Mouse (Mus musculus) thymus, postnatal 0 days (tissue): ENCODE measurements around the gene Aldh5a1. TPM values are rescaled to one million over a fixed set of nuclear protein-coding genes. Genes with fewer than 3 reads are reported as not detected.
A peak's percentile ranks its signal among the peaks of the same experiment; 100 is the strongest.
"Not testable (repeated sequence)": the region's sequence is repeated elsewhere in the genome, so short reads cannot be mapped to it uniquely, and the experiment has no call there.

Source experiments
- DNase-seq: peaks from one replicate; pipeline ENCODE4 v3.0.0-alpha.2; 2015; ENCODE audit warnings: low spot score
- polyA plus RNA-seq: library from polyadenylated mRNA; unstranded; fragments of >200 nt; fragmentation: Nextera tagmentation; extraction: Ambion mirVana; gene quantifications from 2 replicates; pipeline ENCODE4 v1.2.1, GENCODE M21; 2015

The Aldh5a1 gene
- 1.2 and 1.3 TPM in 2 replicates for polyA plus RNA-seq

DNA sequence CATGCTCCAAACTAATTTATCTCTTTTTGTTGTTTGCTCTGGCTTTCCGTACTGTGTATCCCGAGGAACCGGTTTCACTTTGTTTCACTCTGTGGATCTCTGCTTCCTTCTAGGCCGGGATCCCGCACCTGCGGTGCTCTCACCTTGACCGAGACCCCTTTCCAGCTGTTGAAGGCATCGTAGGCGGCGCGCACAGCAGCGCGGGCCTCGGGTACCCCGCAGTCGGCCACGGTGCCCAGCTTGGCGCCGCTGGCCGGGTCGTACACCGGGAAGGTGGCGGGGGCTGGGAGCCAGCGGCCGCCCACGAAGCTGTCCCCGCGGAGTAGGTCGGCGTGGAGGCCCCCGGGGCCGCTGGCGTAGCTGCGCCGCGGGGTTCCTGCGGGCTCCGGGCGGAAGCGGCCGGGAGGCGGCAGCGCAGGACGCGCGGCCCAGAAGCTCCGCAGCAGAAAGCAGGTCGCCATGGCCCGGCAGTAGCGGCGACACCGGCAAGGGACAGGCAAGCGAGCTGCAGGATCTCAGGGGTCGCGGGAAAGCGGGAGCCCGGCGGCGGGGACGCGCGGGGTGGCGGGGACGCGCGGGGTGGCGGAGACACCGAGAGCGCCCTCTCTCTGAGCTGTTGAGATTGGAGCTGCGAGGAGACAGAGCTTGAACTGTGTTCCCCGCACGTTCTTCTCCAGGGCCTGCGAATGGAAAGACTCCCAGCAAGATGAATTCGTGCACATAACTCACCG lies at the start of gene Aldh5a1:
Gene Aldh5a1 (minus strand): TSS at position 554 of the 731 bp plus-strand sequence.
- peak; percentile 52 for DNase-seq

- no peak for DNase-seq
Measured at GRCm38 (mm10) chr13:24985435-24985834, 48.0 kb upstream of the Aldh5a1 start.

DNA sequence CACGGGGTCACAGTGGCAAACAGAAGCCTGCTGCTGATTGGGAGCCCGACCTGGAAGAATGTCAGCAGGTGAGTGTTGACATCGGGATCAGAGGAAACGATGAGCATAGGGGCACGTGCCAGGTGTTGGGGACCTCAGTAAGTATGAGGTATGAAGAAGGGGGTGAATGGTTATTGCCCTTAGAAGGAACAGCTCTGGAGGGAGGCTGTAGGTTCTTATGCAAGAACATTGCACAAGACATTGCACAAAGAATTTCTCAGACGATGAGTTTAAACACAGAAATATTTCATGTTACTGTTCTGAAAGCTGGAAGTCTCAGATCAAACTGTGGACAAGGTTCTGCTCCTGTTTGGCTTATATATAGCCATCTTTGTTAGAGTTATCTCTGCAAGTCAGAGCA lies 43.6 kb upstream of the Aldh5a1 start:
- no peak for DNase-seq

- DNase-seq = no peak
Measured at GRCm38 (mm10) chr13:24977820-24978342, 40.4 kb upstream of the Aldh5a1 start.

- DNase-seq = no peak
Measured at GRCm38 (mm10) chr13:24976384-24976783, 38.9 kb upstream of the Aldh5a1 start.

DNA sequence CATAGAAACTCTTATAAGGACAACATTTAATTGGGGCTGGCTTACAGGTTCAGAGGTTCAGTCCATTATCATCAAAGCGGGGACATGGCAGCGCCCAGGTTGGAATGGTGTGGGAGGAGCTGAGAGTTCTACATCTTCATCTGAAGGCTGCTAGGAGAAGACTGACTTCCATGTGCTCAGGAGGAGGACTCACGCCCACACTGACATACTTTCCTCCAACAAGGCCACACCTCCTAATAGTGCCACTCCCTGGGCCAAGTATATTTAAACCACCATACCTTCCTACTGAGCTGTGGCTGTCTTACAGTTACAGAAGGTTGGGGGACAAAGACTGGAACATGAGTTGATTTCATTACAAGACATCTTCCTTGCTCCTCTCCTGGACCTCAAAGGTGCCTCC lies 34.3 kb upstream of the Aldh5a1 start:
- DNase-seq = not testable (repeated sequence)

- DNase-seq = no peak
Measured at GRCm38 (mm10) chr13:24965846-24966201, 28.4 kb upstream of the Aldh5a1 start.

- DNase-seq = peak; percentile 31
Measured at GRCm38 (mm10) chr13:24965130-24965845, 27.8 kb upstream of the Aldh5a1 start.

- DNase-seq = no peak
Measured at GRCm38 (mm10) chr13:24962119-24962518, 24.7 kb upstream of the Aldh5a1 start.

DNA sequence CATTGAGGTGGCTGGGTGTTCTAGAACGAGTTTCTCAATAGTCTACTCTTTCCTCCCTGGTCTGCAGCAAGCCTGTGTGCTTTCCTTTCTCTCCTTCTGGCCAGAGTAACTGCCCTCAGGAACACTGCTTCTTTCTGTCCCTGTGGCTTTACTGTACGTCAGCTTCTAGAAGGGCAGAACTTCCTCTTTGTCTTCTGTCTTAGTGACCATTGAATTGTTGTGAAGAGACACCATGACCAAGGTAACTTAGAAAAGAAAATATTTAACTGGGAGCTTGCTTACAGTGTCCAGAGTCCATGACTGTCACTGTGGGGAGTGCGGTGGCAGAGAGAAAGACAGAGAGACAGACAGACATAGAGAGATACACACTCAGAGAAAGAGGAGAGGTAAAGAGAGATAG lies 22.6 kb upstream of the Aldh5a1 start:
- no peak for DNase-seq

DNA sequence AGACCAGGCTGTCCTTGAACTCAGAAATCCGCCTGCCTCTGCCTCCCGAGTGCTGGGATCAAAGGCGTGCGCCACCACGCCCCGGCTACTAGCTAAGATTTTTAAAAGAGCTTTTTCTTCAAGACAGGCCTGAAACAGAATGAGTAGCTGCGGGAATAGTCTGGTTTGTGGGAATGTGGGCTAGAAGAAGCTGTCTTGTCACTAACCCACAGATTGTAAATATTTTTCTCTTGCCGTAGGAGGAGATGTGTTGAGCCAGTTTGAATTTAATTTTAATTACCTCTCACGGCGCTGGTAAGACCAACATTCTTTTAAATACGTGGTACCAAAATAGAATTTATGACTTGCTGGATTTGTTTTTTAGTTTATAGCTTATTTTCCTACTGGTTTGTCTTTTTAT lies 21.2 kb upstream of the Aldh5a1 start:
- no peak for DNase-seq

- DNase-seq = no peak
Measured at GRCm38 (mm10) chr13:24955500-24955899, 18.0 kb upstream of the Aldh5a1 start.

DNA sequence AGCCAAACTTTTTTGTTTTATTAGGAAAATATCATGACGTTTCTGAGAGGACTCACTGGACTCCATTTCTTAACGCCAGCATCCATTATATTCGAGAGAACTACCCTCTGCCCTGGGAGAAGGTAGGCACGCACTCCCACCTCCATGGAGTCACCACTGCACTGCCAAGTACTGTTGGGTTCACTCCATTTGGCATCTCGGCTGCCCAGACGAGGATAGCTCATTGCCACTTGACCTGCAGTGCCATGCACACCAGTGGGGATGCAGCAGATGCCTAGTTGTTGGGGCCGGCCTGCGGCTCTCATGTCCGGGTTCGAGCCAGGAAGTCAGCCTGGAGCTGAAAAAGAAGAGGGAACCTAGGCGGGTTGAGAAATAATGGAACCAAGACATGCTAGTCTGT lies 17.6 kb upstream of the Aldh5a1 start:
- no peak for DNase-seq

GRCm38 (mm10) chr13:24952659-24953058 lies 15.2 kb upstream of the Aldh5a1 start:
- no peak for DNase-seq

DNA sequence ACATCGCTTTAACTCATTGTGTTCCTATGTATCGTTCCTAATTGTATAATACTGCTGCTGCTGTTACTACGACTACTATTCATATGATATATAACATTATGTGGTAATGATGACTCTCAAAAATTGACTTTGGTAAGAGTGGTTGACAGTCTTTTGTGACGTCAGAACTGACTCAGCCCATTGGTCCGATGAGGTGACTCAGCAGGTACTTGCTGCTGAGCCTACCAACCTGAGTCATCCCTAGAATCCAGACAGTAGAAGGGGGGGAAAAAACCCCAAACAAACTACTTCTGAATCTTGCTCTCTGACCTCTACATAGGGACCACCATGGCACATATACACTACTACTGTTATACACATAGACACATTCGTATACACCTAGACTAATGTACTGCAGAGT lies 11.4 kb upstream of the Aldh5a1 start:
- DNase-seq = no peak

- DNase-seq = no peak
Measured at GRCm38 (mm10) chr13:24947158-24947557, 9.7 kb upstream of the Aldh5a1 start.

- no peak for DNase-seq
Measured at GRCm38 (mm10) chr13:24945567-24945966, 8.1 kb upstream of the Aldh5a1 start.

DNA sequence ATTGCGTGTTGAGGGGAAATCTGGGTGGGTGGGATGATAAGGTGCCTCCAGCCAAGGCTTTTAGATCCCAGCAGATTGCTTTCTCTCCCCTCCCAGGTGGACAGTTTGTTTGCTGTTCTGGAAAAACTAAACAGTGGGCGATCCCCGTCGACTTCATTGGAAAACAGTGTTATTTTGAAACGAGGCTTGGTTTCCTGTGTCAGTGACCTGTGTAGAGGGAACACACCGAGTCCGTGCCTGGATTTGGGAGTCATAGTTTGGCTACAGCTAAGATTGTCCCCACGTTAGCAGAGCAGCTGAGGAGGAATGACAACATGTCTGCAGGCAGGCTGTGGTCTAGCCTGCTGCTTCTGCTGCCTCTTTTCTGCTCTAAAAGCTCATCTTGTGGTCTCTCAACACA lies 5.8 kb upstream of the Aldh5a1 start:
- no peak for DNase-seq

DNA sequence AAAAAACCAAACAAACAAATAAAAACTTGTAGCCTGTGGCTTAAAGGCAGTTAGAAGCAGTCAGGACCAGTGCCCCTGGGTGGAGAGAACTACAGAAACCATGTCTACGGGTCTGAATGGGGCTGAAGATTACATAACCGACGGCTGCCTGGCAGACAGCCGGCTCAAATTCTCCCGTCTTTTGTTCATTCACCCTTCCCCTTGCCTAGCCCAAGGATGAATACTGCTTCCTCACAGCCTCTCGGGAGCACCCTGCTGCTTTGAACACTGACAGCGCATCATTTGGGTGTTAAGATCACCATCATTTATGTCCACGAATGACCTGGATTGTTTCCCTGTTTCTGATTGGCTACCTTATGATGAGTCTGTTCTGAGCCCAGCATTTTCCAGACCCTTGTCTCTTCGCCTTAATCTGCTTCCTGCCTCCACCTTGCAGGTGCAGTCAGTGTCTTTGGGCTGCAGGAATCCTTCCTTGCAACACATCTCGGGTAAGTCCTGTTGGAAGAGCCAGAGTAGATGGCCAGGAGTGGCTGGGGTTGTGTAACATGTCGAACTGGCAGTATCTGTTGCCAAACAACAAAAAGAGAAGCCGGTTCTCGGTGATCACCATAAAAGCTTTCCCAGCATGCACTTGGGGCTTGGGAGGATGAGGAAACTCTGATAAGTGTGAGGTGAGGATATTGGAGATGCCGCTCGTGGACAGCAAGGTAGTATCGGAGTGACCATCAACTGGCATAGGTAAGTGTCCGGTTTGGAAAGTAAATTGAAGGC lies 5.2 kb upstream of the Aldh5a1 start, which contains the start of gene Gpld1:
Gene Gpld1 (plus strand): TSS at position 641 of the 771 bp plus-strand sequence.
- no peak for DNase-seq

GRCm38 (mm10) chr13:24939472-24939871 lies 2.0 kb upstream of the Aldh5a1 start:
- DNase-seq = no peak

DNA sequence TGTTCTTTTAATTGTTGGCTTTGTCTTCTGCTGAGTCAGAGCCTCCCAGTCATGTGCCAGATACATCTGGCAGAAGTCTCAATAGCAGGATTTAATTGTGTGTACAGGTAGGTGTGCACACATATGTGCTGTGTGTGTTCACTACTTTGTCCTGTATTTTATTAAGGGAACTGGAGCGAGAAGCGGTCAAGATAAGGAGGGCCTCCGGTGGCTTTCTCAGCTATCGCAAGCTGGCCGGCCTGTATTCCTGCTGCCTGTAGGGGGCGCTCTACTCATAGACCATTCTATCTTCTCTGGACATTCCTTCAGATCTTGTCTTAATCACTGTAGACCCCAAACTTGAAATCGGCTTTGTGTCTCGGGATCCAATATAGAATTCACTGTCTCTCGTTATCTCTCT lies 1.2 kb upstream of the Aldh5a1 start:
- peak; percentile 48 for DNase-seq

- no peak for DNase-seq
Measured at GRCm38 (mm10) chr13:24937839-24938166, 342 bp upstream of the Aldh5a1 start.
